12 mouse cellular contexts compared by ENCODE assay signal in the genomic region with DNA sequence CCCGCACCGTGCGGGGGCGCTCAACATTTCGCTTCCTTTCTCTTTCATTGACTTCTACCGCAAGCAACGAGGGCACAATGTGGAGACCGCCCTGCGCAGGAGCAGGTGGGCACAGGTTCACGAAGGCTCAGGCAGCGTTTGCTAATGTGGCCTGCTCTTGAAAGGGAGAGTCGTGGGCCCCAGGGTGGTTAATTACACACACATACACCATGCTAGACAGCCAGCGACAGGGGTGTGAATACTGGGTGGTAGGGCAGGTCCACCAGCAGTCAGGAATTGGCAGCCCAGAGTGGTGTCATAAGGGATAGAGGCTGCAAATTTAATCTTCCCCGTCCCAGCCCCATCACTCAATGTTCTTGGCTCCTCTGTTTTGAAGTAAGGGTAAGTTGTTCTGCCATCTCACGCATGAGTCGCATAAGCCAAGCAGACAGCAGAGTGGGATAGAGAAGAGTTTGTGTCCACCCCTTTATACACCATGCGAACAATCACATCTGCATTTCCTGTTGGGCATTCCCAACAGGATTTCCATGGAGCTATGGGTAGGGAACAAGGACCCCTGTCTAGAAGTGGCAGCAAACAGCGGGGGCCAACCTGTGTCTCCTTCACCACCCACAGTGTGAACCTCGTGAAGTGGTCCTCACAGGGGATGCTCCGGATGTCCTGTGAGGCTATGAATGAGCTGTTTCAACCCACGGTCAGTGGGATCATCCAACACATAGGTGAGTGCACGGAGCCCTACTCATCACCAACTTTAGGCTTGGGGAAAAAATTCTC. TPM values are rescaled to one million over a fixed set of nuclear protein-coding genes. Genes with fewer than 3 reads are reported as not detected.
A peak's percentile ranks its signal among the peaks of the same experiment; 100 is the strongest.
DNase-seq lines count a peak whose midpoint lies in the region; ATAC-seq and TF ChIP-seq lines count a peak whose summit lies in the region.
"Had no signal": no experiment of that assay in that cellular context is flagged by ENCODE, and none has a peak within 500 bp of the region (broad histone marks: within the 10 kb centered on the region; RNA-seq: fewer than 3 reads in every experiment).

No protein-coding gene starts in this region.

- TF ChIP-seq POLR2A in small intestine, adult 2 months (IDR thresholded peaks at IDR 0.05; ENCODE audit: low read depth, low read length) = no peak

- H3K4me3 ChIP-seq in heart, embryonic 13.5 days = no peak overlapping the region
- no peak overlapping the region for H3K4me3 ChIP-seq in midbrain, embryonic 11.5 days (ENCODE audit: low read depth, low read length)
- no peak overlapping the region for H3K4me3 ChIP-seq in midbrain, embryonic 13.5 days (replicated peaks)
- no peak overlapping the region for H3K4me3 ChIP-seq in heart, embryonic 16.5 days (ENCODE audit: low read length)
- H3K4me3 ChIP-seq in small intestine, adult 2 months (ENCODE audit: low read depth, low read length) = peak overlapping the region; percentile 27

- WGBS in heart, embryonic 13.5 days = 67% methylated on average over 22 of the region's 22 CpGs
- 67% methylated on average over 22 of the region's 22 CpGs for WGBS in midbrain, embryonic 11.5 days
- 70% methylated on average over 22 of the region's 22 CpGs for WGBS in midbrain, embryonic 13.5 days
- 70% methylated on average over 22 of the region's 22 CpGs for WGBS in heart, embryonic 16.5 days
- WGBS in small intestine, adult 2 months = 62% methylated on average over 22 of the region's 22 CpGs

- peak overlapping the region; percentile 38 for H3K4me2 ChIP-seq in heart, embryonic 13.5 days
- no peak overlapping the region for H3K4me2 ChIP-seq in midbrain, embryonic 11.5 days
- H3K4me2 ChIP-seq in midbrain, embryonic 13.5 days (replicated peaks) = no peak overlapping the region
- peak overlapping the region; percentile 43; the same call in 1 of the 2 replicates for H3K4me2 ChIP-seq in heart, embryonic 16.5 days (ENCODE audit: low read depth, low read length)

- intact Hi-C loops in heart, postnatal 36 days (cut with DNase I) = no loop called here

- H3K36me3 ChIP-seq in heart, embryonic 13.5 days = peaks cover 80% of the 10 kb centered on the region
- H3K36me3 ChIP-seq in midbrain, embryonic 11.5 days (ENCODE audit: control insufficient read depth, insufficient read depth, low read length) = peaks cover 16% of the 10 kb centered on the region
- peaks cover 48% of the 10 kb centered on the region for H3K36me3 ChIP-seq in midbrain, embryonic 13.5 days
- H3K36me3 ChIP-seq in heart, embryonic 16.5 days (ENCODE audit: control insufficient read depth, insufficient read depth) = peaks cover 31% of the 10 kb centered on the region
- peaks cover 12% of the 10 kb centered on the region for H3K36me3 ChIP-seq in small intestine, adult 2 months (ENCODE audit: control insufficient read depth, insufficient read depth, low read length)

- no peak overlapping the region for H3K27ac ChIP-seq in heart, embryonic 13.5 days (replicated peaks)
- no peak overlapping the region for H3K27ac ChIP-seq in midbrain, embryonic 11.5 days (ENCODE audit: low read depth, low read length)
- no peak overlapping the region for H3K27ac ChIP-seq in midbrain, embryonic 13.5 days
- H3K27ac ChIP-seq in heart, embryonic 16.5 days (ENCODE audit: low read length) = no peak overlapping the region
- no peak overlapping the region for H3K27ac ChIP-seq in small intestine, adult 2 months (ENCODE audit: insufficient read depth, low read depth, low read length)

- no peaks in the 10 kb centered on the region for H3K9me3 ChIP-seq in heart, embryonic 13.5 days
- H3K9me3 ChIP-seq in midbrain, embryonic 11.5 days (ENCODE audit: control insufficient read depth, low read length) = no peaks in the 10 kb centered on the region
- H3K9me3 ChIP-seq in midbrain, embryonic 13.5 days = no peaks in the 10 kb centered on the region
- H3K9me3 ChIP-seq in heart, embryonic 16.5 days (replicated peaks; ENCODE audit: control insufficient read depth, low read length) = no peaks in the 10 kb centered on the region

- H3K4me1 ChIP-seq in heart, embryonic 13.5 days = peaks cover 40% of the 10 kb centered on the region
- peaks cover 3% of the 10 kb centered on the region; the same call in 1 of the 2 replicates for H3K4me1 ChIP-seq in midbrain, embryonic 11.5 days (ENCODE audit: control insufficient read depth, insufficient read depth, low read length)
- peaks cover 5% of the 10 kb centered on the region for H3K4me1 ChIP-seq in midbrain, embryonic 13.5 days (replicated peaks)
- peaks cover 15% of the 10 kb centered on the region for H3K4me1 ChIP-seq in heart, embryonic 16.5 days (ENCODE audit: control insufficient read depth, insufficient read depth, low read length)
- peaks cover 18% of the 10 kb centered on the region for H3K4me1 ChIP-seq in small intestine, adult 2 months (ENCODE audit: control insufficient read depth, insufficient read depth, insufficient read length, low read length)

- peak overlapping the region; percentile 40 for H3K9ac ChIP-seq in heart, embryonic 13.5 days
- H3K9ac ChIP-seq in midbrain, embryonic 11.5 days (ENCODE audit: low read length) = no peak overlapping the region
- H3K9ac ChIP-seq in midbrain, embryonic 13.5 days (replicated peaks) = no peak overlapping the region
- no peak overlapping the region for H3K9ac ChIP-seq in heart, embryonic 16.5 days (ENCODE audit: low read length)

- H3K27me3 ChIP-seq in heart, embryonic 13.5 days (replicated peaks) = no peaks in the 10 kb centered on the region
- no peaks in the 10 kb centered on the region for H3K27me3 ChIP-seq in midbrain, embryonic 11.5 days (ENCODE audit: control insufficient read depth, insufficient read depth, low read length)
- H3K27me3 ChIP-seq in midbrain, embryonic 13.5 days = no peaks in the 10 kb centered on the region
- no peaks in the 10 kb centered on the region for H3K27me3 ChIP-seq in heart, embryonic 16.5 days (ENCODE audit: control insufficient read depth, insufficient read depth, low read length)
- H3K27me3 ChIP-seq in small intestine, adult 2 months (ENCODE audit: control insufficient read depth, insufficient read depth, low read length) = no peaks in the 10 kb centered on the region

- DNase-seq in heart, postnatal 36 days = no peak
- DNase-seq in midbrain, embryonic 11.5 days (ENCODE audit: low spot score, missing footprints) = no peak
- DNase-seq in right cerebral cortex, postnatal 4 days = no peak

- ATAC-seq in heart, embryonic 13.5 days (ENCODE audit: extremely low read depth, insufficient number of reproducible peaks, low FRiP score, low TSS enrichment) = no peak
- ATAC-seq in midbrain, embryonic 11.5 days (ENCODE audit: low FRiP score) = peak; percentile 7
- ATAC-seq in midbrain, embryonic 13.5 days = no peak
- no peak for ATAC-seq in heart, embryonic 16.5 days (replicated peaks; ENCODE audit: extremely low read depth, insufficient read depth, low FRiP score)
- ATAC-seq in granulocyte monocyte progenitor cell, adult 5-6 weeks (replicated peaks; ENCODE audit: poor library complexity, severe bottlenecking) = no peak

- no peak for TF ChIP-seq CTCF in small intestine, adult 2 months (IDR thresholded peaks at IDR 0.05; ENCODE audit: extremely low read depth, insufficient read length, insufficient replicate concordance, low read depth, low read length)

RNA-seq across cellular contexts. Expression of gene Gm11037, which starts 9.9 kb away (rescaled TPM):
- not detected in 2 replicates for polyA plus RNA-seq in heart, embryonic 13.5 days (2015; fragmentation: Nextera tagmentation; extraction: Ambion mirVana)
- not detected for total RNA-seq in heart, postnatal 36 days (2021)
- polyA plus RNA-seq in midbrain, embryonic 11.5 days (2014; fragmentation: Nextera tagmentation; extraction: Ambion mirVana) = not detected in 2 replicates
- not detected in 2 replicates for polyA plus RNA-seq in midbrain, embryonic 13.5 days (2015; fragmentation: Nextera tagmentation; extraction: Ambion mirVana)
- polyA plus RNA-seq in heart, embryonic 16.5 days (2015; fragmentation: Nextera tagmentation; extraction: Ambion mirVana) = not detected in 2 replicates
- polyA plus RNA-seq in small intestine, adult 2 months (2012; rRNA removed) = not detected in 2 replicates
- not detected in 2 replicates for total RNA-seq in granulocyte monocyte progenitor cell, adult 5-6 weeks (2014; fragmentation: Nextera tagmentation)
- not detected in 2 replicates for total RNA-seq in granulocyte monocyte progenitor cell, adult 5-6 weeks (2017)
- total RNA-seq: gastrocnemius, postnatal 25 days; left cerebral cortex, adult 8-10 months had no signal
- polyA plus RNA-seq: embryonic facial prominence, embryonic 14.5 days; kidney, embryonic 14.5 days had no signal

RNA-seq across cellular contexts. Expression of gene Hspa12b, which starts 16.1 kb away (rescaled TPM):
- polyA plus RNA-seq in heart, embryonic 13.5 days (2015; fragmentation: Nextera tagmentation; extraction: Ambion mirVana) = 8.1 and 8.4 TPM in 2 replicates
- 10 to 100 TPM; 32.1 to 44.1 TPM for total RNA-seq in heart, postnatal 36 days (2021)
- polyA plus RNA-seq in midbrain, embryonic 11.5 days (2014; fragmentation: Nextera tagmentation; extraction: Ambion mirVana) = 2.9 and 3.3 TPM in 2 replicates
- 3.1 and 4.0 TPM in 2 replicates for polyA plus RNA-seq in midbrain, embryonic 13.5 days (2015; fragmentation: Nextera tagmentation; extraction: Ambion mirVana)
- 11.6 and 12.8 TPM in 2 replicates for polyA plus RNA-seq in heart, embryonic 16.5 days (2015; fragmentation: Nextera tagmentation; extraction: Ambion mirVana)
- polyA plus RNA-seq in small intestine, adult 2 months (2012; rRNA removed) = 2.2 and 3.3 TPM in 2 replicates
- not detected in 2 replicates for total RNA-seq in granulocyte monocyte progenitor cell, adult 5-6 weeks (2014; fragmentation: Nextera tagmentation)
- not detected in 2 replicates for total RNA-seq in granulocyte monocyte progenitor cell, adult 5-6 weeks (2017)

RNA-seq across cellular contexts. Expression of gene 1700037H04Rik, which starts 16.7 kb away (rescaled TPM):
- polyA plus RNA-seq in heart, embryonic 13.5 days (2015; fragmentation: Nextera tagmentation; extraction: Ambion mirVana) = 69.0 and 71.4 TPM in 2 replicates
- total RNA-seq in heart, postnatal 36 days (2021) = 10 to 100 TPM in 1 of 2 experiments, 1 to 10 TPM in 1; 9.7 to 12.8 TPM
- polyA plus RNA-seq in midbrain, embryonic 11.5 days (2014; fragmentation: Nextera tagmentation; extraction: Ambion mirVana) = 112 and 122 TPM in 2 replicates
- polyA plus RNA-seq in midbrain, embryonic 13.5 days (2015; fragmentation: Nextera tagmentation; extraction: Ambion mirVana) = 89.6 and 92.2 TPM in 2 replicates
- 65.1 and 73.7 TPM in 2 replicates for polyA plus RNA-seq in heart, embryonic 16.5 days (2015; fragmentation: Nextera tagmentation; extraction: Ambion mirVana)
- 52.3 and 57.2 TPM in 2 replicates for polyA plus RNA-seq in small intestine, adult 2 months (2012; rRNA removed)
- 66.9 and 115 TPM in 2 replicates for total RNA-seq in granulocyte monocyte progenitor cell, adult 5-6 weeks (2014; fragmentation: Nextera tagmentation)
- total RNA-seq in granulocyte monocyte progenitor cell, adult 5-6 weeks (2017) = 30.3 and 40.6 TPM in 2 replicates

RNA-seq across cellular contexts. Expression of gene Cenpb, which starts 36.7 kb away (rescaled TPM):
- 6.8 and 7.0 TPM in 2 replicates for polyA plus RNA-seq in heart, embryonic 13.5 days (2015; fragmentation: Nextera tagmentation; extraction: Ambion mirVana)
- total RNA-seq in heart, postnatal 36 days (2021) = 10 to 100 TPM; 85.1 to 86.2 TPM
- 8.7 and 9.5 TPM in 2 replicates for polyA plus RNA-seq in midbrain, embryonic 11.5 days (2014; fragmentation: Nextera tagmentation; extraction: Ambion mirVana)
- polyA plus RNA-seq in midbrain, embryonic 13.5 days (2015; fragmentation: Nextera tagmentation; extraction: Ambion mirVana) = 13.3 and 15.0 TPM in 2 replicates
- polyA plus RNA-seq in heart, embryonic 16.5 days (2015; fragmentation: Nextera tagmentation; extraction: Ambion mirVana) = 7.4 and 7.9 TPM in 2 replicates
- 57.7 and 95.1 TPM in 2 replicates for polyA plus RNA-seq in small intestine, adult 2 months (2012; rRNA removed)
- 14.3 and 24.3 TPM in 2 replicates for total RNA-seq in granulocyte monocyte progenitor cell, adult 5-6 weeks (2014; fragmentation: Nextera tagmentation)
- total RNA-seq in granulocyte monocyte progenitor cell, adult 5-6 weeks (2017) = 16.1 and 18.6 TPM in 2 replicates

RNA-seq across cellular contexts. Expression of gene Cdc25b, which starts 43.6 kb away (rescaled TPM):
- polyA plus RNA-seq in heart, embryonic 13.5 days (2015; fragmentation: Nextera tagmentation; extraction: Ambion mirVana) = 36.6 and 41.2 TPM in 2 replicates
- total RNA-seq in heart, postnatal 36 days (2021) = 1 to 10 TPM; 6.1 to 7.0 TPM
- polyA plus RNA-seq in midbrain, embryonic 11.5 days (2014; fragmentation: Nextera tagmentation; extraction: Ambion mirVana) = 122 and 130 TPM in 2 replicates
- 50.6 and 59.3 TPM in 2 replicates for polyA plus RNA-seq in midbrain, embryonic 13.5 days (2015; fragmentation: Nextera tagmentation; extraction: Ambion mirVana)
- polyA plus RNA-seq in heart, embryonic 16.5 days (2015; fragmentation: Nextera tagmentation; extraction: Ambion mirVana) = 50.4 and 55.8 TPM in 2 replicates
- 11.6 and 22.4 TPM in 2 replicates for polyA plus RNA-seq in small intestine, adult 2 months (2012; rRNA removed)
- 4.9 and 5.8 TPM in 2 replicates for total RNA-seq in granulocyte monocyte progenitor cell, adult 5-6 weeks (2014; fragmentation: Nextera tagmentation)
- 6.7 and 6.8 TPM in 2 replicates for total RNA-seq in granulocyte monocyte progenitor cell, adult 5-6 weeks (2017)

Comparison
In these comparisons a context has a peak if more than half of its experiments do, and no peak if none do; other contexts are left out.
1. H3K4me2 ChIP-seq: peak in heart, embryonic 13.5 days (single experiment) and heart, embryonic 16.5 days (single experiment); none in midbrain, embryonic 11.5 days (single experiment) and midbrain, embryonic 13.5 days (single experiment).